Mouse (Mus musculus) hindbrain, embryonic 11.5 days (tissue): ENCODE results near the gene Nrap. TPM values are rescaled to one million over a fixed set of nuclear protein-coding genes. Genes with fewer than 3 reads are reported as not detected.

Source experiments
- ATAC-seq: fragments of 200-750 bp; cut with Nextera tagmentation; 2 replicates; pipeline ENCODE4 v1.8.0; 2017; ENCODE audit warnings: mild to moderate bottlenecking, moderate TSS enrichment, moderate library complexity; ENCODE audit not compliant: low FRiP score
- DNase-seq: peaks from one replicate; pipeline ENCODE4 v3.0.0-alpha.2; 2015; ENCODE audit warnings: low spot score
- H3K27ac ChIP-seq: fragments of 300-500 bp; sonication (generic); 2 replicates; pipeline ENCODE4 v1.5.1; 2014; ENCODE audit warnings: mild to moderate bottlenecking, low read depth, low read length
- H3K27me3 ChIP-seq: fragments of 300-500 bp; sonication (generic); 2 replicates; pipeline ENCODE4 v1.6.1; 2014; ENCODE audit warnings: mild to moderate bottlenecking, low read length, moderate library complexity, mixed read lengths; ENCODE audit not compliant: control insufficient read depth, insufficient read depth
- H3K36me3 ChIP-seq: fragments of 300-500 bp; sonication (generic); 2 replicates; pipeline ENCODE4 v1.6.1; 2014; ENCODE audit warnings: mild to moderate bottlenecking, low read length, moderate library complexity, mixed read lengths; ENCODE audit not compliant: control insufficient read depth, insufficient read depth
- H3K4me1 ChIP-seq: fragments of 300-500 bp; sonication (generic); replicated peaks from 2 replicates; pipeline ENCODE4 v1.6.1; 2014; ENCODE audit warnings: low read length, mixed read lengths; ENCODE audit not compliant: control insufficient read depth, insufficient read depth
- H3K4me2 ChIP-seq: fragments of 300-500 bp; sonication (generic); replicated peaks from 2 replicates; pipeline ENCODE4 v1.6.1; 2014; ENCODE audit warnings: mild to moderate bottlenecking, low read depth, low read length
- H3K4me3 ChIP-seq: fragments of 300-500 bp; sonication (generic); 2 replicates; pipeline ENCODE4 v1.5.1; 2014; ENCODE audit warnings: low read depth, low read length
- H3K9ac ChIP-seq: fragments of 300-500 bp; sonication (generic); 2 replicates; pipeline ENCODE4 v1.6.1; 2014; ENCODE audit warnings: low read depth, low read length
- H3K9me3 ChIP-seq: fragments of 300-500 bp; sonication (generic); 2 replicates; pipeline ENCODE4 v1.6.1; 2016; ENCODE audit warnings: low read length; ENCODE audit not compliant: control insufficient read depth
- WGBS: fragments of 180-500 bp; shearing (Covaris S2); extraction: QIAGEN DNeasy Blood & Tissue Kit; methylation state at CpG from one replicate; pipeline ENCODE4 v1.1.7; 2014; 5-methylcytosine and 5-hydroxymethylcytosine counted together
- polyA plus RNA-seq: library from polyadenylated mRNA; unstranded; fragments of >200 nt; fragmentation: Nextera tagmentation; extraction: Ambion mirVana; gene quantifications from 2 replicates; pipeline ENCODE4 v1.2.1, GENCODE M21; 2014

Gene Nrap
- polyA plus RNA-seq, 1 experiment from 2014 or later: 0.22 TPM

GRCm38 (mm10) chr19:56291898-56292297, 97.9 kb downstream of the Nrap start:
- Histone ChIP-seq H3K4me1 (no peaks in the 10 kb centered on the region), H3K27ac (no peak overlapping the region), H3K9ac (no peak overlapping the region), H3K36me3 (no peaks in the 10 kb centered on the region), H3K27me3 (no peaks in the 10 kb centered on the region), H3K4me3 (no peak overlapping the region), H3K9me3 (no peaks in the 10 kb centered on the region), H3K4me2 (no peak overlapping the region)
- DNase-seq (no peak), ATAC-seq (no peak)
- WGBS: 87% methylated on average over 6 of the region's 6 CpGs

- H3K4me2 ChIP-seq: no peak overlapping the region
- no peak overlapping the region for H3K27ac ChIP-seq
- H3K27me3 ChIP-seq: no peaks in the 10 kb centered on the region
- H3K9me3 ChIP-seq: no peaks in the 10 kb centered on the region
- no peak for DNase-seq
- no peak for ATAC-seq
- H3K9ac ChIP-seq: no peak overlapping the region
- 84% methylated on average over 8 of the region's 8 CpGs for WGBS
- H3K4me3 ChIP-seq: no peak overlapping the region
- H3K36me3 ChIP-seq: no peaks in the 10 kb centered on the region
- no peaks in the 10 kb centered on the region for H3K4me1 ChIP-seq
Measured at GRCm38 (mm10) chr19:56289642-56290041, 100.2 kb downstream of the Nrap start.

DNA sequence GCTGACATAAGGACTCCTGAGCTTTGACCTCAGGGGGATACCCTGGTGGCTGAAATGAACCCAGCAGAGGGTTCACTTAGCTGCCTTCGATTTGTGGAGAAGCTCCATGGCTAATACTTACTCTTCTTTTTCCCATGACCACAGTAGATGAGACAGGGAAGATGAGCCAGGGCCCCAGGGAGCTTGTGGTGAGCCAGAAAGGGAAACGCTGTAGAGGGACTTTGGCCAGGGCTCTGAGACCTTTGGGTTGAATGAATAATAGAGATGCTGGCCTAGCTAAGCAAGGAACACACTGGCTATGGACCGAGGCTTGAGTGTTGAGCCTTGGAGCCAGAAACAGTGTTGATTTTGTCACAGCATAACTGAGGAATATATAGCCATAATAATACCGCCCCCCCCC, 101.4 kb downstream of the Nrap start:
- Histone ChIP-seq H3K4me3 (no peak overlapping the region), H3K36me3 (no peaks in the 10 kb centered on the region), H3K27me3 (no peaks in the 10 kb centered on the region), H3K27ac (no peak overlapping the region), H3K9me3 (no peaks in the 10 kb centered on the region), H3K4me2 (no peak overlapping the region), H3K4me1 (no peaks in the 10 kb centered on the region), H3K9ac (no peak overlapping the region)
- no peak for ATAC-seq
- WGBS: 75% methylated on average over 4 of the region's 4 CpGs
- DNase-seq: no peak

DNA sequence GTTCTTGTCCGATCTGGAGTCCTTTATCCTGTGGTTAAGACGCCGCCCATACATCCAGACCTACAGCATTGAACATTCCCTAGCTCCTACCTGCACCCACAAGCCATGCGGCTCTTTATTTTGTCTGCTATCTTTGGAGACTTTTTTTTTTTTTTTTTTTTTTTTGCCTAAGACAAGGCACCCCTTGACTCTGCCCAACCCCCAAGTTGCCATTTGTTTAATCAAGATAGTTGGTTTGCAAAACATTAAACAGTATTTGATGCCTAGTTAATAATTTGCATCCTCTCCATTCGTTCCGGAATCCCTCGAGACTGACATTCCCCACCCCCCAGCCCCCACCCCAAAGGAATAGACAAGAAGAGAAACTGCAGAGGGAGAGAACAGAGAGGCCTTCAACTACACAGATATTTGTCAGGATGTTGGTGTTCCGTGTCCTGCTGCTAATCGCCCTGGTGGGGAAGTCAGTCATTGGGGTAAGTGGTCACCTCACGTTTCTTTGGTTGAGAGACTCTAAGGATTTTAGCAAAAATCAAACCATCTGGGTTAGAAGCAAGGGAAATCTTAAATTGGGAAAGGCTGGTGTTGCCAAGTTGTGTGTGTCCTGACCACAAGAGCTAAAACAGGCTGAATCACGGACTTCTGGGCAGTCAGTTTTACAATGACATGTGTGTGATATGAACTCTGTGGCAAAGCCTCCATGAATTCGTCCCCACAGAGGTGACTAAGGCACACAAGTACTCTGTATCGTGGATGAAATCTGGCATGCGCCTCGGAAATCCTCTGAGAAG, 102.1 kb downstream of the Nrap start:
- Histone ChIP-seq H3K27me3 (no peaks in the 10 kb centered on the region), H3K9ac (no peak overlapping the region), H3K36me3 (no peaks in the 10 kb centered on the region), H3K4me2 (no peak overlapping the region), H3K4me1 (no peaks in the 10 kb centered on the region), H3K9me3 (no peaks in the 10 kb centered on the region), H3K4me3 (no peak overlapping the region), H3K27ac (no peak overlapping the region)
- ATAC-seq: no peak
- 80% methylated on average over 15 of the region's 15 CpGs for WGBS
- no peak for DNase-seq

GRCm38 (mm10) chr19:56286866-56287265, 103.0 kb downstream of the Nrap start, which contains the start of gene Habp2:
Gene Habp2 (plus strand): TSS chr19:56287137.
- H3K4me1 ChIP-seq: no peaks in the 10 kb centered on the region
- no peaks in the 10 kb centered on the region for H3K9me3 ChIP-seq
- H3K4me2 ChIP-seq: no peak within 1 kb of the TSS
- H3K4me3 ChIP-seq: no peak within 1 kb of the TSS
- 90% methylated on average over 7 of the region's 7 CpGs for WGBS
- H3K27me3 ChIP-seq: no peaks in the 10 kb centered on the region
- no peaks in the 10 kb centered on the region for H3K36me3 ChIP-seq
- no peak for DNase-seq
- H3K27ac ChIP-seq: no peak within 1 kb of the TSS
- no peak within 1 kb of the TSS for H3K9ac ChIP-seq
- no peak for ATAC-seq

DNA sequence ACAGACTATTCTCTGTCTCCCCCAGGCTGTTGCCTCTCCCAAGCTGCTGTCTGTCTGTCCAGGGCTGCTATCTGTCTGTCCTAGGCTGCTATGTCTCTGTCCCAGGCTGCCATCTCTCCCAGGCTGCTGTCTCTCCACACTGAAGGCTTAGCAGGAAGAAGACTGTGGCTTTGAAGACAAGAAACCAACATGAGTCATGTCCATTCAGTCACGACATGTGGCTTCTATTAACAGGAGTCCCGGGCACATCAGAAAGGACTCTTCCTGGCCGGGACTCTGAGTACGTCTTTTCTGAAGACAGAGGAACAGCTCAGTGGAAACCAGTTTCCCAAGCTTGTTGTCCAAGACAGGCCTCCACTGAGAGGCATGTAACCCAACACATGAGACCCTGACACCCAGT, 104.6 kb downstream of the Nrap start:
- H3K27me3 ChIP-seq: no peaks in the 10 kb centered on the region
- H3K9ac ChIP-seq: no peak overlapping the region
- no peaks in the 10 kb centered on the region for H3K9me3 ChIP-seq
- ATAC-seq (no peak), DNase-seq (no peak)
- no peak overlapping the region for H3K27ac ChIP-seq
- no peaks in the 10 kb centered on the region for H3K36me3 ChIP-seq
- no peaks in the 10 kb centered on the region for H3K4me1 ChIP-seq
- WGBS: 60% methylated on average over 4 of the region's 4 CpGs
- H3K4me2 ChIP-seq: no peak overlapping the region
- no peak overlapping the region for H3K4me3 ChIP-seq

GRCm38 (mm10) chr19:56278366-56278765, 111.5 kb downstream of the Nrap start:
- Histone ChIP-seq H3K4me3 (no peak overlapping the region), H3K4me1 (no peaks in the 10 kb centered on the region), H3K27ac (no peak overlapping the region), H3K27me3 (no peaks in the 10 kb centered on the region), H3K9ac (no peak overlapping the region), H3K4me2 (no peak overlapping the region), H3K36me3 (no peaks in the 10 kb centered on the region), H3K9me3 (no peaks in the 10 kb centered on the region)
- ATAC-seq (no peak), DNase-seq (no peak)
- WGBS: 89% methylated on average over 11 of the region's 11 CpGs

DNA sequence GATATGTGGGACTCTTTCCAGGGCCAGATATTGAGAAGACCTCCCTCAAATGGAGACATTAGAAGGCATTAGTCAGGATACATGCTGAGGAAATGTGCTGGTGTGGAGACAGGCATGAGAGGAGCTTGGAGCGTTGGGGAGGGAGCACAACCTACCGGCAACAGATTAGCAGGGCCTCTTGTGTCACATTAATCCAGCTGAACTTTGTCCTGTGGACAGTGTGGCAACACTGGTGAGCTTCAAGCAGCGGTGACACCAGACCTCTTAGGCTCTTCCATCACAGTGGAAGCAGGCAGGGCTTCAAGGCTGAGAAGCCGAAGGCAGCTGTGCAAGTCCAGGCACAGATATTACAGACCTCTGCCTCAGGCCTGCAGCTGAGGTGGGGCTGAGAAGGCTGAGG, 111.9 kb downstream of the Nrap start:
- Histone ChIP-seq H3K27ac (no peak overlapping the region), H3K36me3 (no peaks in the 10 kb centered on the region), H3K4me1 (no peaks in the 10 kb centered on the region), H3K9ac (no peak overlapping the region), H3K9me3 (no peaks in the 10 kb centered on the region), H3K4me2 (no peak overlapping the region), H3K27me3 (no peaks in the 10 kb centered on the region), H3K4me3 (no peak overlapping the region)
- DNase-seq (no peak), ATAC-seq (no peak)
- whole genome bisulfite sequencing: 92% methylated on average over 4 of the region's 4 CpGs

GRCm38 (mm10) chr19:56277140-56277804, 112.6 kb downstream of the Nrap start:
- H3K9ac ChIP-seq: no peak overlapping the region
- H3K4me3 ChIP-seq: no peak overlapping the region
- H3K27ac ChIP-seq: no peak overlapping the region
- WGBS: 59% methylated on average over 3 of the region's 3 CpGs
- no peaks in the 10 kb centered on the region for H3K4me1 ChIP-seq
- no peaks in the 10 kb centered on the region for H3K36me3 ChIP-seq
- no peaks in the 10 kb centered on the region for H3K9me3 ChIP-seq
- DNase-seq (no peak), ATAC-seq (no peak)
- no peak overlapping the region for H3K4me2 ChIP-seq
- H3K27me3 ChIP-seq: no peaks in the 10 kb centered on the region
